Mouse (Mus musculus) heart, postnatal 0 days (tissue): ENCODE measurements around the gene Lzts2.

Experiments used
- CTCF ChIP-seq: IDR thresholded peaks from 2 replicates; pipeline ENCODE4 v1.5.1; 2016; ENCODE audit warnings: antibody characterized with exemption, control low read depth, low read depth
- EP300 ChIP-seq: IDR thresholded peaks from 2 replicates; pipeline ENCODE4 v1.6.1; 2016; ENCODE audit warnings: antibody characterized with exemption, low read depth

DNA sequence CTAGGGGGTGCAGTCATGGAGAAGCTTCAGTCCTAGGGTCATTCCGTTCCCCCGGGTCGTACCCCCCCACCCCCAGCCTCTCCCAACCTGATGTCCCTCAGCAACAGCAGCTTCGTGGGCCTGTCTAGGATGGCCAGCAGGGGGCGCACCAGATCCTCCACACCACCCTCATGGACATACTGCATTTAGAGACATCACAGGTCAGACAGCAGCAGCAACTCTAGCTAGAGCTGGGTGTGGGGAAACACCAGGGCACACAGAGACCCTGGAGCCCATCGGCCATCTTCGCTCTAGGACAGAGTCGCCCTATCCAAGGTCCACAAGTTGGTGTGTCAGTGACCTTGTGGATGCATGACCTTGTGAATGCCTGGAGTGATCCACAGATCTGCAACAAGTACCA lies 15.9 kb downstream of the Lzts2 start:
- peak; percentile 71 for TF ChIP-seq CTCF
- no peak for TF ChIP-seq EP300
